Mouse (Mus musculus): ENCODE data around the gene Qpctl.

DNA sequence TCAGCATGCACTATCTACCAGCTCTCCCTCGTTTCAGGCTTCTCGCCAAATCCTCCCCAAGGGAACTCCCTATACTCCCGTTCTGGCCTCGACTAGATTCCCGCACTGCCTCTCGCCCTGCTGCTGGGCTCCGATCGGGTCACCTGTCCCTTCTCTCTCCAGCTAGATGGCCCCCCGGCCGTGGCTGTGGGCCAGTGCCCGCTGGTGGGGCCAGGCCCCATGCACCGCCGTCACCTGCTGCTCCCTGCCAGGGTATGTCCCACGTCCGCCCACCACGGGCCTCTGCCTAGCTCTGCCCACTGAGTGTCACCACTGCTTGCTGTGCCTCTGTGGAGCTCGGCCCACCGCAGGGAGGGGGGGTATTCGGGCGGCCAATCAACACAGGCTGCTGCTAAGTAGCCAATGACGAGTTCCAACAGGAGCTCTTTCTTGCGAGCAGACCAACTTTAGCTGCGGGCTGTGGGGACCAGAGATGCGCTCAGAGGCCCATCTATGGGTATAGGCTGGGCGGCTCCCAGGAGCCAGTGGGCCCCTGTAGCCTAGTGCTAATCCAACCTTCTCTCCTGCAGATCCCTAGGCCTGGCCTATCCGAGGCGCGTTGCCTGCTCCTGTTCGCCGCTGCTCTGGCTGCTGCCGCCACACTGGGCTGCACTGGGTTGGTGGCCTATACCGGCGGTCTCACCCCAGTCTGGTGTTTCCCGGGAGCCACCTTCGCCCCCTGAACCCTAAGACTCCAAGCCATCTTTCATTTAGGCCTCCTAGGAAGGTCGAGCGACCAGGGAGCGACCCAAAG is 56.5 kb downstream of the Qpctl start:
- TF ChIP-seq GATA1 (IDR thresholded peaks at IDR 0.05; ENCODE audit: borderline replicate concordance, low read length) (no peak), FLI1 (IDR thresholded peaks at IDR 0.05; ENCODE audit: low read length) (no peak)
